Mouse (Mus musculus) thymus, adult 2 months (tissue): Measurements from ENCODE around the gene Spem1.

Source experiments
- CTCF ChIP-seq: fragments of 200-500 bp; IDR thresholded peaks from 2 replicates; pipeline ENCODE4 v1.5.1; 2012; ENCODE audit warnings: mild to moderate bottlenecking, control low read depth, low read length, moderate library complexity, borderline replicate concordance; ENCODE audit not compliant: control insufficient read depth, poor library complexity, insufficient read depth; ENCODE audit errors: extremely low read depth
- POLR2A ChIP-seq: fragments of 200-500 bp; IDR thresholded peaks from 2 replicates; pipeline ENCODE4 v1.6.1; 2012; ENCODE audit warnings: mild to moderate bottlenecking, low read length, control low read depth, moderate library complexity; ENCODE audit not compliant: control insufficient read depth, poor library complexity, insufficient read depth; ENCODE audit errors: extremely low read depth

DNA sequence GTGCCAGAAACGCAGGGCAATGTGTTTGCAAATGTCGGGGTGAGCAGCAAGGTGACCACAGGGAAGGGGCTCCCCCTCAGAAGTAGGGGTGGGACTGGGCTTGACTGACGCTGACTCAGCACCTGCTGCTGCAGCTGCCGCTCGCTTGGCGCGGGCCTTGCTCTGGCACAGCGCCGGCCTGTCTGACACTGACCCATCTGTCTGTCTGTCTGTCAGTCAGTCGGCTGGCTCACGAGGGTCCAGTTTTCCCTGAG lies 21.9 kb downstream of the Spem1 start:
- TF ChIP-seq CTCF (no peak), POLR2A (no peak)
